Mouse (Mus musculus): ENCODE measurements around the gene Prnd.

The Prnd gene

GRCm38 (mm10) chr2:131980866-131981265, 30.2 kb downstream of the Prnd start:
- DNase-seq (ENCODE audit: low read depth, low spot score) = no peak

GRCm38 (mm10) chr2:131982546-131983196, 32.0 kb downstream of the Prnd start:
- DNase-seq (ENCODE audit: low read depth, low spot score) = no peak

DNA sequence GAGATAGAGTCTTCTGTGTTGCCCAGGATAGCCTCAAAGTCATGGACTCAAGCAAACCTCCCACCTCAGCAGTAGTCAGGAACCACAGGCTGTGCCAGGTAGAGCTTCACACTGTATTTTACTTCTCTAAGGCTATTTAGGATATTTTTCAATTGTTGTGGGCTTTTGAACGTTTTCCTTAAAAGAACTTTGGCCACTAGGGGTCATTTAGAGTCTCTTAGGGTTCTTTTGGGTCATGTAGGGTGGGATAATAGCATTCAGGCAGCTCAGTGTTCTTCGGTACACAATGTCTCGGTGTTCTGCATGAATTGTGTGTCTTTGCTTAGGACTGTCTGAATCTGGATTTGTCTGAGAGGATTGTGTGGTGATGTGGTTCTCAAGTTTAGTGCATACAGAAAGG, 37.3 kb downstream of the Prnd start:
- DNase-seq (ENCODE audit: low read depth, low spot score) = no peak

GRCm38 (mm10) chr2:131988550-131988949, 37.9 kb downstream of the Prnd start:
- no peak for DNase-seq (ENCODE audit: low read depth, low spot score)

DNA sequence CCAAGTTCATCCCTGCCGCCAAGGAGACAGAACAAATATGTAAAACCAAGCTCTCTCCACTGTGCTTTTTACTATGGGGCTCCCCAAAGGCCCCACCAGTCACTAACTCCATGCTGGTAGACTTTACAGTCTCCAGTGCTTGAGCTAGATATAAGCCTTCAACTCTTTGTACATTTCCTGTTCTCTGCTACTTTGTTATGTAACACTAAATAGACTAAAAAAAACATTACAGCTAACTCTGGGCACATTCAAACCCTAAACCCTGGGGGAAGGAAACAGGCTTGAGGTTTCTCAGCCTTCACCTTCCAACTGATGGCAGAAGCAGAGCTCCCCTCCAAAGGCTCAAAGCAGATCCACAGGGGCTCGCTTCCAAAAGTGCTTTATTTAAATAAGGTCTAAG, 41.8 kb downstream of the Prnd start:
- DNase-seq (ENCODE audit: low read depth, low spot score) = no peak

DNA sequence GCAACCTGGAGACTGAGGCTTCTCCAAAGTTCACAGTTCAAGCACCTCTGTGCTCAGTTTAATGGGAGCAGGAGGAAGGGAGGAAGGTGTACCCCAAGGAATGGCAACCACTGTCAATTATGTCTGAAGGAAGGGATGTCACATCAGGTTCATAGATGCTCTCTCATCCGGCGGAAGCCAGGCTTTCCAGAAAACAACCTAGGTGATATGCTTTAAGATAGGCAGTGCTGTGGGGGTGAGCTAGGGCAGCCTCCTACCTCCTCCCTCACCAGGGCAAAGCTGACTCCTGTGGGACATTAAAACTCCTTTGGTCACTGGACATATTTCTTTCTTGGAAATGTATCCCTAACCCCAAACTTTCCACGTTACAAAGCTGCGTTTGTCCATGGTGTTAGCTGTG, 42.5 kb downstream of the Prnd start:
- DNase-seq (ENCODE audit: low read depth, low spot score) = no peak

GRCm38 (mm10) chr2:131993563-131994088, 43.0 kb downstream of the Prnd start:
- DNase-seq (ENCODE audit: low read depth, low spot score) = no peak

DNA sequence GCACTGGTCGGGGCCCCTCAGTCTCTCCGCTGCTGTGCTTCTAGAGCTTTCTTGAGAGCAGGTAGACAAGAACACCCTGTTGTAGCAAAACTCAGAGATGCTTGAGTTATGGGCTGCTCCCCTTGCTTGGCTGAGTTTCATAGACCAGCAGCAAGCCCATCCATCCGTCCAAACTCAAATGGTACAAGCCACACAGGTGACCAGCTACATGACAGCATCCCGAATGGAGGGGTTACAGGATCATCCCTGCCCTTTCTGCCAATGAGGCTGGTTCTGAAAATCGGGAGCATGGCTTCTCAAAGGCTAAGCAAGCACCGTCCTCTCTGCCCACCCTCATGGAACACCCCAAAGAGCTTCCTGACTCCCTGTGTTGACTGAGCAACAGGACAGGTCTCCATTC, 44.3 kb downstream of the Prnd start:
- no peak for DNase-seq (ENCODE audit: low read depth, low spot score)

- DNase-seq (ENCODE audit: low read depth, low spot score) = no peak
These were observed 45.1 kb downstream of the Prnd start for GRCm38 (mm10) chr2:131995742-131996141.

- DNase-seq (ENCODE audit: low read depth, low spot score) = no peak
These were observed 45.7 kb downstream of the Prnd start for GRCm38 (mm10) chr2:131996369-131996768.

DNA sequence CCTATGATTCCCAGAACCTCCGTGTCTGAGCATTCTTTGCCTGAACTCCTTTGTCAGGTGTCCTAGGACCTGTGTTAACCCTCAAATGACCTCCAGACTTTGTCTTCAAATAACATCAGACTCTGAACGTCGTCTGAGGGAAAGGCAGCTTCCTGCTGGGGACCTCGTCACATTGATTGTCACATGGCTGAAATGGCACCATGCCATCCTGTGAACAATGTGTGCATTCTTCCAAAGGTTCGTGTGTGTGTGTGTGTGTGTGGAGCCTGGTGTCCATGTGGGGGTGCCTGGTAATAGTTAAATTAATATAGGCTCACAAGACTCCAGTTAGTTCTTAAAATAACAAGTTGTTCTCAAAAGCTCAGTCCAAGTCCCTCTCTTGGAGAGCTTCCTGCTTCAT, 46.7 kb downstream of the Prnd start:
- no peak for DNase-seq (ENCODE audit: low read depth, low spot score)

- DNase-seq (ENCODE audit: low read depth, low spot score) = no peak
These were observed 51.2 kb downstream of the Prnd start for GRCm38 (mm10) chr2:132001696-132002334.

GRCm38 (mm10) chr2:132003916-132004315, 53.3 kb downstream of the Prnd start:
- DNase-seq (ENCODE audit: low read depth, low spot score) = no peak

DNA sequence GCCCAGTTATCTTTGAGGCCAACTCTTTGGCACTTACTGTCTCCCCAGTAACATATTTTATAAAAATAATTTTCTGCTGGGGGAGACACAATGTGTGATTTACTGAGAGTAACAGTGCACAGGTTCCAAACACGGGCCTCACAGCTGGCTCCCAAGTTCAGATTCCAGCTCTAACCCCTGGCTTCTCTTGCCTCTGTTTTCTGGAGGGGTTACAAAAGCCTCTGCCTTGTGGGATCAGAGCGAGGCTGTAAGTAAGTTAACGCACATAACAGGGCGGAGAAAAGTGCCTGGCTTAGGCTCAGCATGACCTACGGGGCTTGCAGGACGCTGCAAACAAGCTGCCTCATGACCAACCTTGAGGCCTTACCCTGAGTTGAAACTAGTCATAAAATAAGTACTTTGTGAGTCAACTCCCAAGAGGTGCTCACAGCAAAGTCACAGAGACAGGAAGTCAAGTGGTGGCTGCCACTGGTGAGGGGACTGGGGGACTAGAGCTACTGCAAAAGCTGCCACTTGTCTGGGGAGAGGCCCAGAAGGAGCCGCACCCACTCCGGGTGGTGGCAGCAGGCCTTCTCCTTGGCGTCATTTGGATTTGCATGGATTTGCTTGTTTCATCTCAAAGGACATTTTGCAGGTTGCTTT, 54.0 kb downstream of the Prnd start:
- DNase-seq (ENCODE audit: low read depth, low spot score) = no peak

DNA sequence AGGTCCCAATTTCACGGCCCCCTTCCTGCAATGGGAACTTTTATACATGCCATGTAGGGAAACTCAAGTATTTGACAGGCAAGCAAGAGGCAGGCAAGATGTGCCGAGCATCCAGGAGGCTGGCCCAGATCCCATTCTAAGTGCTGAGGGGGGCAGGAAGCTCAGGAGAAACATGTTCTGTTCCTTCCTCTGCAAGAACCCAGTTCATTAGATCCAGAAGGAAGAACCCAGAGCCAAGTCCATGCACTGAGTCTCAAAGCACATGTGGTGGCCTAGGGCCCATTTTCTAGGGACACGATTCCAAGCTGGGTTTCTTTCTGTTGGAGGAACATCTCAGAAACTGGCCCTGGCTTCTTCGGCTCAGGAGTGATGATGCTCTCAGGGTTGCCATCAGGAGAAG, 54.8 kb downstream of the Prnd start:
- no peak for DNase-seq (ENCODE audit: low read depth, low spot score)

Measured in c-Kit-negative CD71-positive TER-119-positive erythroid progenitor cells, embryonic 14.5 days (primary cell).